Mouse (Mus musculus) fibroblast of lung, adult 2 months (primary cell): ENCODE data around the gene Vax2.

ENCODE experiments used
- DNase-seq: peaks from one replicate; pipeline ENCODE4 v3.0.0-alpha.2; 2011; ENCODE audit warnings: low read depth

The Vax2 gene

GRCm38 (mm10) chr6:83711067-83711675 is at the start of gene Vax2:
Gene Vax2, plus strand, starts transcription at chr6:83711264.
- peak; percentile 18 for DNase-seq

- no peak for DNase-seq
These were observed 46.1 kb upstream of the Vax2 start for GRCm38 (mm10) chr6:83665009-83665408.

GRCm38 (mm10) chr6:83673395-83673794 is 37.7 kb upstream of the Vax2 start:
- peak; percentile 23 for DNase-seq

GRCm38 (mm10) chr6:83677757-83678156 is 33.3 kb upstream of the Vax2 start, which contains the start of gene Cd207:
Gene Cd207, minus strand, starts transcription at chr6:83677857.
- DNase-seq: no peak

GRCm38 (mm10) chr6:83689374-83689773 is 21.7 kb upstream of the Vax2 start:
- no peak for DNase-seq

GRCm38 (mm10) chr6:83690277-83690676 is 20.8 kb upstream of the Vax2 start:
- DNase-seq: no peak

GRCm38 (mm10) chr6:83690936-83691335 is 20.1 kb upstream of the Vax2 start:
- no peak for DNase-seq

GRCm38 (mm10) chr6:83692962-83693361 is 18.1 kb upstream of the Vax2 start:
- no peak for DNase-seq

GRCm38 (mm10) chr6:83693835-83694234 is 17.2 kb upstream of the Vax2 start:
- DNase-seq: peak; percentile 19

GRCm38 (mm10) chr6:83695731-83696130 is 15.3 kb upstream of the Vax2 start:
- DNase-seq: no peak

GRCm38 (mm10) chr6:83696684-83697083 is 14.4 kb upstream of the Vax2 start:
- DNase-seq: no peak

- DNase-seq: no peak
These were observed 13.1 kb upstream of the Vax2 start for GRCm38 (mm10) chr6:83697932-83698331.

GRCm38 (mm10) chr6:83699971-83700370 is 11.1 kb upstream of the Vax2 start:
- no peak for DNase-seq

- no peak for DNase-seq
These were observed 10.1 kb upstream of the Vax2 start for GRCm38 (mm10) chr6:83701001-83701400.

GRCm38 (mm10) chr6:83702146-83702999 is 8.7 kb upstream of the Vax2 start:
- no peak for DNase-seq

- DNase-seq: no peak
These were observed 7.9 kb upstream of the Vax2 start for GRCm38 (mm10) chr6:83703000-83703721.

GRCm38 (mm10) chr6:83703722-83704078 is 7.4 kb upstream of the Vax2 start:
- no peak for DNase-seq

GRCm38 (mm10) chr6:83704294-83704693 is 6.8 kb upstream of the Vax2 start:
- no peak for DNase-seq

- DNase-seq: no peak
These were observed 6.4 kb upstream of the Vax2 start for GRCm38 (mm10) chr6:83704701-83705100.

- DNase-seq: no peak
These were observed 3.1 kb upstream of the Vax2 start for GRCm38 (mm10) chr6:83707738-83708510.

- no peak for DNase-seq
These were observed 550 bp upstream of the Vax2 start for GRCm38 (mm10) chr6:83710361-83711066.
